Mouse (Mus musculus) hindbrain, postnatal 0 days (tissue): Measurements from ENCODE around the gene Xpo6. TPM values are rescaled to one million over a fixed set of nuclear protein-coding genes. Genes with fewer than 3 reads are reported as not detected.
A peak's percentile ranks its signal among the peaks of the same experiment; 100 is the strongest.

Experiments
- ATAC-seq: fragments of 200-750 bp; cut with Nextera tagmentation; 2 replicates; pipeline ENCODE4 v1.8.0; 2017; ENCODE audit warnings: mild to moderate bottlenecking, moderate TSS enrichment, moderate library complexity
- DNase-seq: peaks from one replicate; pipeline ENCODE4 v3.0.0-alpha.2; 2015; ENCODE audit warnings: low spot score
- H3K27ac ChIP-seq: fragments of 300-500 bp; sonication (generic); 2 replicates; pipeline ENCODE4 v1.5.1; 2014; ENCODE audit warnings: mild to moderate bottlenecking
- H3K27me3 ChIP-seq: fragments of 300-500 bp; sonication (generic); 2 replicates; pipeline ENCODE4 v1.6.1; 2014; ENCODE audit warnings: low read length, mixed read lengths; ENCODE audit not compliant: insufficient read depth
- H3K36me3 ChIP-seq: fragments of 300-500 bp; sonication (generic); 2 replicates; pipeline ENCODE4 v1.6.1; 2014; ENCODE audit warnings: low read length, mixed read lengths; ENCODE audit not compliant: insufficient read depth
- H3K4me1 ChIP-seq: fragments of 300-500 bp; sonication (generic); 2 replicates; pipeline ENCODE4 v1.6.1; 2014; ENCODE audit warnings: antibody characterized with exemption, low read length, mixed read lengths; ENCODE audit not compliant: insufficient read depth
- H3K4me2 ChIP-seq: fragments of 300-500 bp; sonication (generic); 2 replicates; pipeline ENCODE4 v1.6.1; 2014; ENCODE audit warnings: low read depth, mild to moderate bottlenecking, low read length, moderate library complexity, mixed read lengths
- H3K4me3 ChIP-seq: fragments of 300-500 bp; sonication (generic); 2 replicates; pipeline ENCODE4 v1.5.1; 2014; ENCODE audit warnings: low read length
- H3K9ac ChIP-seq: fragments of 300-500 bp; sonication (generic); replicated peaks from 2 replicates; pipeline ENCODE4 v1.6.1; 2014; ENCODE audit warnings: mild to moderate bottlenecking, low read length, moderate library complexity, mixed read lengths
- H3K9me3 ChIP-seq: fragments of 300-500 bp; sonication (generic); 2 replicates; pipeline ENCODE4 v1.6.1; 2016; ENCODE audit warnings: low read length, mixed read lengths
- CTCF ChIP-seq: IDR thresholded peaks from 2 replicates; pipeline ENCODE4 v1.5.1; 2016; ENCODE audit warnings: antibody characterized with exemption, control low read depth, low read depth
- WGBS: fragments of 180-500 bp; shearing (Covaris S2); extraction: QIAGEN DNeasy Blood & Tissue Kit; methylation state at CpG from one replicate; pipeline ENCODE4 v1.1.7; 2014; 5-methylcytosine and 5-hydroxymethylcytosine counted together
- polyA plus RNA-seq: library from polyadenylated mRNA; unstranded; fragments of >200 nt; fragmentation: Nextera tagmentation; extraction: Ambion mirVana; gene quantifications from 2 replicates; pipeline ENCODE4 v1.2.1, GENCODE M21; 2015
- total RNA-seq: library from RNA; depleted of rRNA; stranded (reverse); fragments of >200 nt; gene quantifications from 2 replicates; pipeline ENCODE4 v1.2.3, GENCODE M21; 2014; rRNA removed

Xpo6 gene
- total and polyA plus RNA-seq, 2 experiments from 2014 or later: 45.4 to 124 TPM

GRCm38 (mm10) chr7:126058918-126059317, 141.4 kb downstream of the Xpo6 start:
- no peak overlapping the region for H3K4me3 ChIP-seq
- H3K9me3 ChIP-seq: no peaks in the 10 kb centered on the region
- H3K27ac ChIP-seq: no peak overlapping the region
- no peaks in the 10 kb centered on the region for H3K36me3 ChIP-seq
- TF ChIP-seq CTCF: no peak
- WGBS: 47% methylated on average over 7 of the region's 7 CpGs
- H3K27me3 ChIP-seq: no peaks in the 10 kb centered on the region
- DNase-seq (peak; percentile 49), ATAC-seq (no peak)
- peaks cover 17% of the 10 kb centered on the region; the same call in 1 of the 2 replicates for H3K4me1 ChIP-seq
- no peak overlapping the region for H3K4me2 ChIP-seq
- no peak overlapping the region for H3K9ac ChIP-seq

- Histone ChIP-seq H3K27ac (no peak overlapping the region), H3K27me3 (no peaks in the 10 kb centered on the region), H3K36me3 (no peaks in the 10 kb centered on the region), H3K9me3 (no peaks in the 10 kb centered on the region), H3K4me2 (no peak overlapping the region), H3K9ac (no peak overlapping the region), H3K4me3 (no peak overlapping the region), H3K4me1 (peaks cover 18% of the 10 kb centered on the region)
- 59% methylated on average over 10 of the region's 10 CpGs for WGBS
- ATAC-seq (no peak), DNase-seq (no peak)
- TF ChIP-seq CTCF: no peak
Observed at GRCm38 (mm10) chr7:126057332-126057914, 142.9 kb downstream of the Xpo6 start.

GRCm38 (mm10) chr7:126054574-126054973, 145.7 kb downstream of the Xpo6 start:
- Histone ChIP-seq H3K36me3 (no peaks in the 10 kb centered on the region), H3K4me3 (no peak overlapping the region), H3K9me3 (no peaks in the 10 kb centered on the region), H3K27ac (no peak overlapping the region), H3K4me1 (peaks cover 21% of the 10 kb centered on the region), H3K9ac (no peak overlapping the region), H3K4me2 (no peak overlapping the region), H3K27me3 (no peaks in the 10 kb centered on the region; the same call in 1 of the 2 replicates)
- WGBS: 36% methylated on average over 6 of the region's 6 CpGs
- DNase-seq (peak; percentile 56), ATAC-seq (no peak)
- no peak for TF ChIP-seq CTCF

GRCm38 (mm10) chr7:126053618-126054017, 146.7 kb downstream of the Xpo6 start:
- WGBS: 49% methylated on average over 7 of the region's 7 CpGs
- Histone ChIP-seq H3K9ac (no peak overlapping the region), H3K9me3 (no peaks in the 10 kb centered on the region), H3K36me3 (no peaks in the 10 kb centered on the region), H3K4me2 (no peak overlapping the region), H3K4me1 (peaks cover 17% of the 10 kb centered on the region), H3K27ac (no peak overlapping the region), H3K27me3 (no peaks in the 10 kb centered on the region; the same call in 1 of the 2 replicates), H3K4me3 (no peak overlapping the region)
- TF ChIP-seq CTCF: no peak
- DNase-seq (peak; percentile 67), ATAC-seq (peak; percentile 52)

GRCm38 (mm10) chr7:126051910-126052309, 148.4 kb downstream of the Xpo6 start:
- Histone ChIP-seq H3K9ac (no peak overlapping the region), H3K9me3 (no peaks in the 10 kb centered on the region), H3K4me3 (no peak overlapping the region), H3K27ac (no peak overlapping the region), H3K4me2 (no peak overlapping the region), H3K27me3 (no peaks in the 10 kb centered on the region; the same call in 1 of the 2 replicates), H3K36me3 (no peaks in the 10 kb centered on the region), H3K4me1 (peaks cover 13% of the 10 kb centered on the region)
- no peak for DNase-seq
- no peak for ATAC-seq
- 26% methylated on average over 6 of the region's 6 CpGs for WGBS
- TF ChIP-seq CTCF: no peak

Other genes starting within 250 kb of the Xpo6 start
- gene Gsg1l, start 118.1 kb downstream of the Xpo6 start, total RNA-seq: 63.4 and 65.0 TPM in 2 replicates
- 20.8 and 22.0 TPM in 2 replicates for gene Gsg1l, start 118.1 kb downstream of the Xpo6 start, polyA plus RNA-seq
- 530 and 565 TPM in 2 replicates for gene Sbk1, start 72.1 kb upstream of the Xpo6 start, total RNA-seq
- 138 and 161 TPM in 2 replicates for gene Sbk1, start 72.1 kb upstream of the Xpo6 start, polyA plus RNA-seq
- 0.37 TPM in 1 of 2 replicates, not detected in the other for gene Lat, start 169.1 kb upstream of the Xpo6 start, total RNA-seq
- gene Lat, start 169.1 kb upstream of the Xpo6 start, polyA plus RNA-seq: 0.96 and 1.1 TPM in 2 replicates
- gene Spns1, start 176.9 kb upstream of the Xpo6 start, total RNA-seq: 102 and 125 TPM in 2 replicates
- 80.9 and 83.7 TPM in 2 replicates for gene Spns1, start 176.9 kb upstream of the Xpo6 start, polyA plus RNA-seq
- 6.1 and 6.4 TPM in 2 replicates for gene Nfatc2ip, start 196.2 kb upstream of the Xpo6 start, total RNA-seq
- 2.9 and 3.0 TPM in 2 replicates for gene Nfatc2ip, start 196.2 kb upstream of the Xpo6 start, polyA plus RNA-seq
- 0.16 TPM in 1 of 2 replicates, not detected in the other for gene Cd19, start 214.4 kb upstream of the Xpo6 start, total RNA-seq
- gene Cd19, start 214.4 kb upstream of the Xpo6 start, polyA plus RNA-seq: 0.05 TPM in 1 of 2 replicates, not detected in the other
- 22.2 and 22.5 TPM in 2 replicates for gene Rabep2, start 228.3 kb upstream of the Xpo6 start, total RNA-seq
- gene Rabep2, start 228.3 kb upstream of the Xpo6 start, polyA plus RNA-seq: 19.2 TPM in 2 replicates